Mouse (Mus musculus): ENCODE results near the gene Gm10639.

- TF ChIP-seq CTCF (IDR thresholded peaks at IDR 0.05; ENCODE audit: insufficient read depth, low read depth, low read length) = no peak
- no peak for TF ChIP-seq POLR2A (IDR thresholded peaks at IDR 0.05; ENCODE audit: insufficient read depth, low read depth, low read length)
Measured at GRCm38 (mm10) chr9:78347004-78347403, 57.3 kb downstream of the Gm10639 start.
